Mouse (Mus musculus) megakaryocyte, embryonic 14.5 days (primary cell): ENCODE data around the gene Cldn2.

Source experiments
- FLI1 ChIP-seq: IDR thresholded peaks from 2 replicates; pipeline ENCODE4 v1.6.1; 2012; ENCODE audit warnings: low read length, inconsistent platforms, mixed read lengths
- GATA1 ChIP-seq: IDR thresholded peaks from 3 replicates; pipeline ENCODE4 v1.6.1; 2012; ENCODE audit warnings: mixed read lengths, low read length, inconsistent platforms, borderline replicate concordance

GRCm38 (mm10) chrX:139825402-139825801 lies 24.8 kb downstream of the Cldn2 start:
- no peak for TF ChIP-seq GATA1
- no peak for TF ChIP-seq FLI1
